Mouse (Mus musculus) forebrain, embryonic 12.5 days (tissue): ENCODE measurements around the gene Slc27a1. TPM values are rescaled to one million over a fixed set of nuclear protein-coding genes. Genes with fewer than 3 reads are reported as not detected.
A peak's percentile ranks its signal among the peaks of the same experiment; 100 is the strongest.
"Not testable (repeated sequence)": the region's sequence is repeated elsewhere in the genome, so short reads cannot be mapped to it uniquely, and the experiment has no call there.

Experiments
- ATAC-seq: fragments of 200-750 bp; cut with Nextera tagmentation; 2 replicates; pipeline ENCODE4 v1.8.0; 2017; ENCODE audit warnings: moderate TSS enrichment; ENCODE audit not compliant: low FRiP score
- H3K27ac ChIP-seq: fragments of 300-500 bp; sonication (generic); 2 replicates; pipeline ENCODE4 v1.5.1; 2016; ENCODE audit warnings: mild to moderate bottlenecking
- H3K27me3 ChIP-seq: fragments of 300-500 bp; sonication (generic); 2 replicates; pipeline ENCODE4 v1.6.1; 2016; ENCODE audit warnings: mild to moderate bottlenecking
- H3K36me3 ChIP-seq: fragments of 300-500 bp; sonication (generic); replicated peaks from 2 replicates; pipeline ENCODE4 v1.6.1; 2016; ENCODE audit warnings: mild to moderate bottlenecking
- H3K4me1 ChIP-seq: fragments of 300-500 bp; sonication (generic); 2 replicates; pipeline ENCODE4 v1.6.1; 2016
- H3K4me2 ChIP-seq: fragments of 300-500 bp; sonication (generic); 2 replicates; pipeline ENCODE4 v1.6.1; 2016; ENCODE audit warnings: mild to moderate bottlenecking, moderate library complexity
- H3K4me3 ChIP-seq: fragments of 300-500 bp; sonication (generic); replicated peaks from 2 replicates; pipeline ENCODE4 v1.5.1; 2016; ENCODE audit warnings: mild to moderate bottlenecking
- H3K9ac ChIP-seq: fragments of 300-500 bp; sonication (generic); 2 replicates; pipeline ENCODE4 v1.6.1; 2016; ENCODE audit warnings: mild to moderate bottlenecking
- H3K9me3 ChIP-seq: fragments of 300-500 bp; sonication (generic); 2 replicates; pipeline ENCODE4 v1.6.1; 2016
- WGBS: fragments of 180-500 bp; shearing (Covaris S2); methylation state at CpG from one replicate; pipeline ENCODE4 v1.1.7; 2016; 5-methylcytosine and 5-hydroxymethylcytosine counted together
- polyA plus RNA-seq: library from polyadenylated mRNA; unstranded; fragments of >200 nt; fragmentation: Nextera tagmentation; extraction: Ambion mirVana; gene quantifications from 2 replicates; pipeline ENCODE4 v1.2.1, GENCODE M21; 2016

The Slc27a1 gene
- polyA plus RNA-seq, result 44.6 and 45.2 TPM in 2 replicates

- Histone ChIP-seq H3K27me3 (peaks cover 40% of the 10 kb centered on the region), H3K4me2 (peak within 1 kb of the TSS; percentile 88), H3K9ac (peak within 1 kb of the TSS; percentile 43), H3K4me3 (peak within 1 kb of the TSS; percentile 47), H3K9me3 (peaks cover 5% of the 10 kb centered on the region; the same call in 1 of the 2 replicates), H3K4me1 (peaks cover 39% of the 10 kb centered on the region), H3K36me3 (no peaks in the 10 kb centered on the region), H3K27ac (peak within 1 kb of the TSS; percentile 75)
- ATAC-seq, result no peak
- 9% methylated on average over 13 of the region's 13 CpGs for WGBS
Observed at GRCm38 (mm10) chr8:71568387-71568937, at the start of gene Slc27a1. Slc27a1 (plus strand) TSS chr8:71568882.

DNA sequence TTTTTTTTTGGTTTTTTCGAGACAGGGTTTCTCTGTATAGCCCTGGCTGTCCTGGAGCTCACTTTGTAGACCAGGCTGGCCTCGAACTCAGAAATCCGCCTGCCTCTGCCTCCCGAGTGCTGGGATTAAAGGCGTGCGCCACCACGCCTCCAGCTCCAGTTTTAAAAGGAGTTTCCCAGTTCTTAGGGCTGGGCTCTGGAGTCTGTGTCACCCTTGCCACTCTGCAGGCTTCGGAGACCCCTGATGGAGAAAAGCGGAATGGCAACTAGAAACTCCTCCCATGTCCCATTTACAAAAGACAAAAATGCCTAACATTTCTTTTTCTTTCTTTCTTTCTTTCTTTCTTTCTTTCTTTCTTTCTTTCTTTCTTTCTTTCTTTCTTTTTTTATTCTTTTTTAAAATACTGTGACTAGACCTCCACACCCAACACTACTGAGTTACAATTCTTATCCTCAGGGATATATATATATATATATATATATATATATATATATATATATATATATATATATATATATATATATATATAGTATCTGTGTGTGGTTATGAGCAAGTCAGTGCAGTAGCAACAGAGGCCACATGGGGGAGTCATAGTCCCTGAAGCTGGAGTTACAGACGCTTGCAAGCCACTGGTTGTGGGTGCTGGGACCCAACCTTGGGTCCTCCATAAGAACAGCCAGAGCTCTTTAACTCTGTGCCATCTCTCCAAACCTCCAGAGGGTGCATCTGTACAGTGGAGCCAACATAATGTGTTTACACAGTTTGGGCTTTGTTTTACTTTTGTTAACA lies 49.5 kb upstream of the Slc27a1 start:
- peaks cover 26% of the 10 kb centered on the region for H3K27me3 ChIP-seq
- ATAC-seq, H3K27ac ChIP-seq, H3K4me3 ChIP-seq, H3K36me3 ChIP-seq, H3K9ac ChIP-seq, H3K4me1 ChIP-seq, H3K9me3 ChIP-seq, H3K4me2 ChIP-seq: not testable (repeated sequence)
- 48% methylated on average over 10 of the region's 10 CpGs for WGBS

DNA sequence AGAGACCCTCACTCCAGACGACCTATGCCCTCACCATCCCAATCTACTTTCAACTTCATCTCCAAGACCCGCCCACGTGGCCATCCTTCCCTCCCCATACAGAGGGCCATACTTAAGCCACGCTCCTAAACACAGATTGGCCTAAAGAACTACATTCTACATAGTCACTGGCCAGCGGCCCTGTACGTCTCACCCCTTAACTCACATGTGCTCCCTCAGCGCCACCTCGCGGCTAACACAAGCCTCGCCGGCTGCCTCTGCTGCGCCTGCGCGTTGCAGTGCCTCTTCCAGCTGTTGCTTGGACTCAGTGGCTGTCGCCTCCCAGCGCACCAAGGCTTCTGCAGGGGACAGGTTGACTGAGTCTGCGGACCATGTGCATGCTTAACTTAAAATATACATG lies 47.0 kb upstream of the Slc27a1 start:
- Histone ChIP-seq H3K9ac (no peak overlapping the region), H3K4me3 (no peak overlapping the region), H3K36me3 (no peaks in the 10 kb centered on the region), H3K9me3 (no peaks in the 10 kb centered on the region), H3K27me3 (peaks cover 50% of the 10 kb centered on the region), H3K4me1 (peaks cover 18% of the 10 kb centered on the region), H3K4me2 (0 out of 2 replicates have a peak overlapping the region, but pooled peaks have one; percentile 17), H3K27ac (no peak overlapping the region)
- peak; percentile 82 for ATAC-seq
- 7% methylated on average over 17 of the region's 17 CpGs for WGBS

DNA sequence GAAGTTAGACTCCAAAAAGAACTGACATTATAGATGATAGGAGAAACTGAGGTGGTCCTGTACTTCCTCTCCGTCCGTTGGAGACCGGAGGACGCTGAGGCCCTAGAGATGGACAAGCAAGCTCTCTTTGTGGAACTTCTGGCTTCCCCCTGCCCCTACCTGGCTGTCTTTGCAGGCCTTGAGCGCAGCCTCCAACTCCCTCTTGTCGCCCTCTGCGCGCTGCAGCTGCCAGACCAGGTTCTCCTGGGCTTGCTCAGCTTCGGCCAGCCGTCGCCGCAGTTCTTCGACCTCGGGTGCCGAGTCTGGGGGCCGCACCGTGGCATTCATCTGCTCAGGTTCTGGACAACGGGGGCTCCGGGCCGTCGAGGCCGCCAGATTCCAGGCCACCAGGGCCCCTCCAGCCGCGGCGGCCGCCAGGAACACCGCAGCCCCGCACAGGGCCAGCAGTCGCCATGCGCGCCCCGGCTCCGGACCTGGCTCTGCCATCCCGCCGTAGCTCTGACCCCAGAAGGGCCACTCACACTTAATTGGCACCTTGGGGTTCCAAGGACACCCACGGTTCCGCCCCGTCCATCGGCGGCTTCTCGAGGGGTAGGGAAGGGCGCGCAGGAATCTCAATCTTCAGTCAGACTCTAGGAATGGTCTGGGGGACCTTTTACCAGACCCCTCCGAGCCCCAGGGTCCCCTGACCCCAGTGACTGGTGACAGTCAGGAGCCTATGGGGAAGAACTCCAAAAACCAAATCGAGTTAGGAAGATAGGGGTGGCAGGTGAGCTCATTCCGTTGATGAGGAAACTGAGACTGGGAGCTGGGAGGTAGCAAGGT lies 43.2 kb upstream of the Slc27a1 start, which contains the start of gene Ccdc194:
TSS of gene Ccdc194 (minus strand) at position 486 of the 825 bp plus-strand sequence.
- H3K9me3 ChIP-seq, result no peaks in the 10 kb centered on the region
- peak within 1 kb of the TSS; percentile 25; the same call in 1 of the 2 replicates for H3K9ac ChIP-seq
- peaks cover 68% of the 10 kb centered on the region for H3K27me3 ChIP-seq
- H3K4me1 ChIP-seq, result peaks cover 20% of the 10 kb centered on the region
- 4% methylated on average over 46 of the region's 46 CpGs for WGBS
- no peak for ATAC-seq
- H3K27ac ChIP-seq, result no peak within 1 kb of the TSS
- H3K36me3 ChIP-seq, result no peaks in the 10 kb centered on the region
- peak within 1 kb of the TSS; percentile 31 for H3K4me2 ChIP-seq
- peak within 1 kb of the TSS; percentile 14 for H3K4me3 ChIP-seq

DNA sequence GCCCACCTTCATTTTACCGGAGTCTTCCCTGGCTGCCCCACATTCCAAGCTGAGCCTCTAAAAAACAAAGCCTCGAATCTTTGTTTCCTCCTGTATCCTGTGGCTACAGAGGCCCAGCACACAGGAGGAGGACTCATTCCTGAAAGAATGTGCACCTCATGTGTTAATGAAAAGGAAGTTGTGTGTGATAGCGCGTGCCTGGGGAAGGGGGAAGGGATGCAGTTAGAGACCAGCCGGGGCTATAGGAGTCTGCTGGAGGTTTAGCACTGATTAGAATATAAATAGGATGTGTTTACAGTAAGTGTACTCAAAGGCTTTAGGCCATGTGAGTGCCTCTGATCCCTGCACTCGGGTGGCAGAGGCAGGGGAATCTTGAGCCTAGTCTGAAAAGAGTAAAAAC lies 42.4 kb upstream of the Slc27a1 start:
- Histone ChIP-seq H3K27ac (no peak overlapping the region), H3K9me3 (no peaks in the 10 kb centered on the region), H3K36me3 (no peaks in the 10 kb centered on the region), H3K4me2 (no peak overlapping the region), H3K27me3 (peaks cover 62% of the 10 kb centered on the region), H3K9ac (peak overlapping the region; percentile 25; the same call in 1 of the 2 replicates), H3K4me1 (peaks cover 20% of the 10 kb centered on the region), H3K4me3 (no peak overlapping the region)
- WGBS, result 3% methylated on average over 6 of the region's 6 CpGs
- ATAC-seq, result no peak

DNA sequence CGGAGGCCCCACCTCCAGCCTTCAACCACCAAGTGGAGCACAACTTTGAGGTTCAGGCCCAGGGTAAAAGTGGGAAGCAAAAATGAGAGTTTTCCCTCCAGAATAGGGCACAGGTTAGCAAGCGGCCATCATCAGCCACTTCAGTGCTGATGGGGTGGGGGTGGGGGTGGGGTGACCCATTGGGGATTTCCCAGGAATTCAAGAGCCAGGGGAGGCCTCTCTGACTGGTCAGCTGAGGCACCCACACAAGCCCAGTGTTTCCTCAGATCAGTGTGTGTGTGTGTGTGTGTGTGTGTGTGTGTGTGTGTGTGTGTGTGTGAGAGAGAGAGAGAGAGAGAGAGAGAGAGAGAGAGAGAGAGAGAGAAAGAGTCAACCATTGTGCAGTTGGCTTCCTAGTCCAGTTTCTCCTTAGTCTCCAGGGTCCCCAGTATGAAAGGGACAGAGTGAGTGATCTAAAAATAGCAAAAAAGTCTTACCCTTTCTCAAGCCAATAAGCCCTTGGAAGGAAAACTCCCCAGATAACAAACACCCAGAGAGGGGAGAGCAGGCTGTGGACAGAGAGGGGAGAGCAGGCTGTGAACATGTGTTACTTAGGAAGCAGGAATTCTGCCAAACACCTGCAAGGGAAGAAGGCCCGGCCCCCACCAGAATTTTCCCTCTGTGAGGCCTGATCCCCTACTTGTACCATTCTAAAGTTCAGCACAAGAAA lies 41.4 kb upstream of the Slc27a1 start:
- Histone ChIP-seq H3K4me3 (no peak overlapping the region), H3K36me3 (no peaks in the 10 kb centered on the region), H3K27ac (no peak overlapping the region), H3K27me3 (peaks cover 62% of the 10 kb centered on the region), H3K4me2 (no peak overlapping the region), H3K9me3 (no peaks in the 10 kb centered on the region), H3K4me1 (peaks cover 20% of the 10 kb centered on the region), H3K9ac (no peak overlapping the region)
- ATAC-seq, result no peak
- 48% methylated on average over 3 of the region's 3 CpGs for WGBS

DNA sequence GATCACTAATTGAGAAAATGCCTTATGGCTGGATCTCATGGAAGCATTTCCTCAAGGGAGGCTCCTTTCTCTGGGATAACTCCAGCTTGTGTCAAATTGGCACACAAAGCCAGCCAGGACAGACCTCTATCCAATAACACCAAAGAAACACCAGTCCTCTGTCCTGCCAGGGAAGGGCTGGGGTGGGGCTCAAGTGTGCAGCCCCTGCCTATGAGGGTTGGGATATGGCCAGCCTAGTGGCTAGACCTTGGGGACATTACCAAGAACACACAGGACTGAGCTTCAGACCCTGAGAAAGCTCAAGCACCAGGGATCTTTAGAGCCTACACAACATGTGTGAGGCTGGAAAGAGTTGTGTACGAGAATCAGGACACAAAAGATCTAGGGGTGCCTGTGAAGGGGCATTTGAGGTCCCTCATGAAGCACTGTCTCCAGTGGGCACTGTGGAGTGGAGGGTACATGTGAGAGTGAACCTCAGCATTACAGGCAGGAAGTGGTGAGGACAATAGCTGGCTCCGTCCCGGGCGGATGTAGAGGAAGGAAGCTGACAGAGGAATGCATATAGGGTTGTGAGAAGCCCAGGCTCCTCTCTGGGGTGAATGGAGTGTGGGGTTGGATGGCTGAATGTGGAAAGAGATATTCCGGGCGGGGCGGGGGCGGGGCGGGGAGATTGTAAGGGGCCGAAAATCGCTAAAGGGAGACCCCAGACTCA lies 40.2 kb upstream of the Slc27a1 start:
- no peak for ATAC-seq
- Histone ChIP-seq H3K9me3 (no peaks in the 10 kb centered on the region), H3K27me3 (peaks cover 57% of the 10 kb centered on the region), H3K36me3 (no peaks in the 10 kb centered on the region), H3K27ac (no peak overlapping the region), H3K9ac (no peak overlapping the region), H3K4me1 (peaks cover 20% of the 10 kb centered on the region), H3K4me3 (no peak overlapping the region), H3K4me2 (no peak overlapping the region)
- WGBS, result 91% methylated on average over 11 of the region's 11 CpGs

GRCm38 (mm10) chr8:71530735-71531467 lies 37.8 kb upstream of the Slc27a1 start:
- H3K9ac ChIP-seq, H3K4me2 ChIP-seq, H3K4me3 ChIP-seq, ATAC-seq, H3K9me3 ChIP-seq, H3K36me3 ChIP-seq, H3K27ac ChIP-seq: not testable (repeated sequence)
- Histone ChIP-seq H3K27me3 (peaks cover 43% of the 10 kb centered on the region), H3K4me1 (peaks cover 12% of the 10 kb centered on the region)
- 74% methylated on average over 8 of the region's 12 CpGs for WGBS

GRCm38 (mm10) chr8:71534263-71534810 lies 34.3 kb upstream of the Slc27a1 start:
- Histone ChIP-seq H3K4me1 (peaks cover 9% of the 10 kb centered on the region; the same call in 1 of the 2 replicates), H3K9me3 (no peaks in the 10 kb centered on the region), H3K27me3 (peaks cover 50% of the 10 kb centered on the region), H3K4me2 (no peak overlapping the region), H3K36me3 (no peaks in the 10 kb centered on the region), H3K4me3 (no peak overlapping the region), H3K9ac (no peak overlapping the region), H3K27ac (no peak overlapping the region)
- no peak for ATAC-seq
- 42% methylated on average over 3 of the region's 3 CpGs for WGBS

DNA sequence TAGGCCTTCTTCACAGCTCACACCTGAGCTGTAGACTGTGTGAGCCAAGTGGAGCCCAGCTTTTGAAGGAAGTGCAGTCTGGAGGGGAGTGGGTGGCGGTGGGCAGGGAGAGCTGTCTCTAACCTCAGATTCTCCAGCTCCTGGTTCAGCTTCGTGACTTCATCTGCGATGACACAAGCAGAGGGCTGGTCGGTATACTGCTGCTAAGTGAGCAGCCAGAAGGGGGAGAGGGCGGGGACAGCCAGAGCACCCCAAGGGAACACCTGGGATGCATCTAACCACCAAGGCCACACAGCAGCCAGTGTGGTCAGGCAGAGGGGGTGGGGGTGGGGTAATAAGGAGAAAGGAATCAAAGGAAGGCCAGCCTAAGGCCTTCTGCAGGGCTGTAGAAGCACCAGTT lies 33.0 kb upstream of the Slc27a1 start:
- Histone ChIP-seq H3K4me1 (peaks cover 9% of the 10 kb centered on the region; the same call in 1 of the 2 replicates), H3K4me2 (no peak overlapping the region), H3K36me3 (no peaks in the 10 kb centered on the region), H3K4me3 (no peak overlapping the region), H3K9ac (no peak overlapping the region), H3K27me3 (peaks cover 55% of the 10 kb centered on the region), H3K27ac (no peak overlapping the region), H3K9me3 (no peaks in the 10 kb centered on the region)
- no peak for ATAC-seq
- 74% methylated on average over 5 of the region's 5 CpGs for WGBS
